Mouse (Mus musculus) neural tube, embryonic 14.5 days (tissue): ENCODE results near the gene DXBay18. TPM values are rescaled to one million over a fixed set of nuclear protein-coding genes. Genes with fewer than 3 reads are reported as not detected.

Experiments
- polyA plus RNA-seq: library from polyadenylated mRNA; unstranded; fragments of >200 nt; fragmentation: Nextera tagmentation; extraction: Ambion mirVana; gene quantifications from 2 replicates; pipeline ENCODE4 v1.2.1, GENCODE M21; 2014

DXBay18 gene
- polyA plus RNA-seq, 1 experiment from 2014 or later, result not detected

Other genes with a start within 250 kb of the DXBay18 start
- gene Cetn2, start 231.0 kb downstream of the DXBay18 start, polyA plus RNA-seq, result 62.6 and 80.1 TPM in 2 replicates
- 49.6 and 56.1 TPM in 2 replicates for gene Nsdhl, start 230.9 kb downstream of the DXBay18 start, polyA plus RNA-seq
- 0.45 and 0.83 TPM in 2 replicates for gene Zfp185, start 162.1 kb downstream of the DXBay18 start, polyA plus RNA-seq
- 0.12 and 0.19 TPM in 2 replicates for gene Pnma5, start 112.3 kb downstream of the DXBay18 start, polyA plus RNA-seq
- gene Pnma3, start 84.7 kb downstream of the DXBay18 start, polyA plus RNA-seq, result 2.2 and 4.6 TPM in 2 replicates
- 0.33 TPM in 1 of 2 replicates, not detected in the other for gene Xlr4a, start 67.0 kb downstream of the DXBay18 start, polyA plus RNA-seq
- gene Xlr3a, start 52.4 kb downstream of the DXBay18 start, polyA plus RNA-seq, result 2.7 and 6.0 TPM in 2 replicates
- 0.70 TPM in 1 of 2 replicates, not detected in the other for gene Gm14685, start 32.4 kb downstream of the DXBay18 start, polyA plus RNA-seq
- gene Xlr5b, start 654 bp downstream of the DXBay18 start, polyA plus RNA-seq, result not detected in 2 replicates
- not detected in 2 replicates for gene Spin2d, start 27.5 kb upstream of the DXBay18 start, polyA plus RNA-seq
- 13.9 and 14.5 TPM in 2 replicates for gene Xlr3b, start 42.8 kb upstream of the DXBay18 start, polyA plus RNA-seq
- 0.55 TPM in 1 of 2 replicates, not detected in the other for gene Xlr4b, start 64.9 kb upstream of the DXBay18 start, polyA plus RNA-seq
- gene F8a, start 78.8 kb upstream of the DXBay18 start, polyA plus RNA-seq, result 32.0 and 34.1 TPM in 2 replicates
- gene Xlr4c, start 93.7 kb upstream of the DXBay18 start, polyA plus RNA-seq, result not detected in 2 replicates
- 0.73 TPM in 1 of 2 replicates, not detected in the other for gene Xlr3c, start 115.9 kb upstream of the DXBay18 start, polyA plus RNA-seq
- not detected in 2 replicates for gene Xlr5a, start 143.5 kb upstream of the DXBay18 start, polyA plus RNA-seq
- gene Xlr5c, start 143.5 kb upstream of the DXBay18 start, polyA plus RNA-seq, result not detected in 2 replicates
- not detected in 2 replicates for gene Gm45015, start 187.4 kb upstream of the DXBay18 start, polyA plus RNA-seq
- 12.9 and 15.3 TPM in 2 replicates for gene Zfp275, start 193.2 kb upstream of the DXBay18 start, polyA plus RNA-seq
- not detected in 2 replicates for gene Gm18336, start 249.3 kb upstream of the DXBay18 start, polyA plus RNA-seq